Mouse (Mus musculus) MEL (cell line): ENCODE data around the gene Fto.

Source experiments
- CTCF ChIP-seq, 3 experiments: IDR thresholded peaks in 2 of 3; conservative IDR thresholded peaks in 1 of 3; 2 replicates each; pipeline ENCODE4 v1.5.1; 2011 to 2012; ENCODE audit warnings: low read length in 3 of 3, low read depth in 2 of 3, mild to moderate bottlenecking in 2 of 3, improper control_type of control experiment in 1 of 3, inconsistent platforms in 1 of 3, mixed read lengths in 1 of 3, moderate library complexity in 1 of 3; ENCODE audit not compliant: control insufficient read depth in 1 of 3, insufficient read depth in 1 of 3, poor library complexity in 1 of 3, severe bottlenecking in 1 of 3
- GATA1 ChIP-seq: IDR thresholded peaks from 2 replicates; pipeline ENCODE4 v1.6.1; 2011; ENCODE audit warnings: low read depth, low read length, improper control_type of control experiment
- TAL1 ChIP-seq: IDR thresholded peaks from 2 replicates; pipeline ENCODE4 v1.6.1; 2012; ENCODE audit warnings: mild to moderate bottlenecking, inconsistent platforms, low read length, moderate library complexity, mixed read lengths
- ZNF384 ChIP-seq: IDR thresholded peaks from 2 replicates; pipeline ENCODE4 v1.6.1; 2012; ENCODE audit warnings: low read depth, mild to moderate bottlenecking, inconsistent platforms, low read length, improper control_type of control experiment

- TF ChIP-seq GATA1 (no peak), ZNF384 (no peak), CTCF (IDR thresholded peaks at IDR 0.05 in 2 of 3, conservative IDR thresholded peaks at IDR 0.05 in 1 of 3; ENCODE audit: control insufficient read depth in 1 of 3, insufficient read depth in 1 of 3, low read depth in 2 of 3, low read length in 3 of 3, poor library complexity in 1 of 3, severe bottlenecking in 1 of 3) (no peak), TAL1 (no peak)
Observed at GRCm38 (mm10) chr8:91552635-91553034, 239.3 kb downstream of the Fto start.
